ENCODE assay signal across 1 mouse cellular context in genomic region chr5:24425421-24426036, GRCm38 (mm10).
TF ChIP-seq lines count a peak whose summit lies in the region.

No protein-coding gene starts in this region.

TF ChIP-seq in CH12.LX, 34 proteins besides CTCF, POLR2A, EP300 and RAD21 (continued from another document):
- no peak for TF ChIP-seq USF2 (conservative IDR thresholded peaks at IDR 0.05; ENCODE audit: low read depth, low read length)
- no peak for TF ChIP-seq ZMIZ1 (IDR thresholded peaks at IDR 0.05; ENCODE audit: low read depth, low read length)
